Mouse (Mus musculus) kidney, embryonic 15.5 days (tissue): ENCODE data around the gene Gm43638. TPM values are rescaled to one million over a fixed set of nuclear protein-coding genes. Genes with fewer than 3 reads are reported as not detected.
"Not testable (repeated sequence)": the region's sequence is repeated elsewhere in the genome, so short reads cannot be mapped to it uniquely, and the experiment has no call there.

ENCODE experiments used
- ATAC-seq: fragments of 200-750 bp; cut with Nextera tagmentation; replicated peaks from 2 replicates; pipeline ENCODE4 v1.8.0; 2017; ENCODE audit warnings: moderate TSS enrichment; ENCODE audit not compliant: low FRiP score
- H3K27ac ChIP-seq: fragments of 300-500 bp; sonication (generic); 2 replicates; pipeline ENCODE4 v1.5.1; 2015; ENCODE audit warnings: mild to moderate bottlenecking, inconsistent platforms
- H3K27me3 ChIP-seq: fragments of 300-500 bp; sonication (generic); 2 replicates; pipeline ENCODE4 v1.6.1; 2015; ENCODE audit warnings: inconsistent platforms
- H3K36me3 ChIP-seq: fragments of 300-500 bp; sonication (generic); 2 replicates; pipeline ENCODE4 v1.6.1; 2015; ENCODE audit warnings: inconsistent platforms
- H3K4me1 ChIP-seq: fragments of 300-500 bp; sonication (generic); 2 replicates; pipeline ENCODE4 v1.6.1; 2015; ENCODE audit warnings: inconsistent platforms
- H3K4me2 ChIP-seq: fragments of 300-500 bp; sonication (generic); 2 replicates; pipeline ENCODE4 v1.6.1; 2015; ENCODE audit warnings: moderate library complexity, mild to moderate bottlenecking, inconsistent platforms
- H3K4me3 ChIP-seq: fragments of 300-500 bp; sonication (generic); replicated peaks from 2 replicates; pipeline ENCODE4 v1.5.1; 2015; ENCODE audit warnings: mild to moderate bottlenecking, inconsistent platforms
- H3K9ac ChIP-seq: fragments of 300-500 bp; sonication (generic); 2 replicates; pipeline ENCODE4 v1.6.1; 2015; ENCODE audit warnings: mild to moderate bottlenecking, inconsistent platforms
- H3K9me3 ChIP-seq: fragments of 300-500 bp; sonication (generic); replicated peaks from 2 replicates; pipeline ENCODE4 v1.6.1; 2016; ENCODE audit warnings: inconsistent platforms
- WGBS: fragments of 180-500 bp; shearing (Covaris S2); methylation state at CpG from one replicate; pipeline ENCODE4 v1.1.7; 2015; ENCODE audit warnings: mixed read lengths; 5-methylcytosine and 5-hydroxymethylcytosine counted together
- polyA plus RNA-seq: library from polyadenylated mRNA; unstranded; fragments of >200 nt; fragmentation: Nextera tagmentation; extraction: Ambion mirVana; gene quantifications from 2 replicates; pipeline ENCODE4 v1.2.1, GENCODE M21; 2015

Gm43638 gene
- not detected in 2 replicates for polyA plus RNA-seq

GRCm38 (mm10) chr5:87486706-87487105 lies at the start of gene Gm43638:
Gene Gm43638 (minus strand): TSS chr5:87486806.
- H3K9ac ChIP-seq, H3K4me3 ChIP-seq, H3K4me2 ChIP-seq, H3K27me3 ChIP-seq, H3K36me3 ChIP-seq, ATAC-seq, H3K4me1 ChIP-seq, H3K9me3 ChIP-seq, H3K27ac ChIP-seq: not testable (repeated sequence)
- WGBS: 93% methylated on average over 1 of the region's 1 CpGs

- Histone ChIP-seq H3K9ac (no peak overlapping the region), H3K27me3 (no peaks in the 10 kb centered on the region), H3K36me3 (no peaks in the 10 kb centered on the region), H3K4me2 (no peak overlapping the region), H3K27ac (peak overlapping the region; percentile 75), H3K4me3 (no peak overlapping the region), H3K4me1 (no peaks in the 10 kb centered on the region), H3K9me3 (no peaks in the 10 kb centered on the region)
- peak; percentile 94 for ATAC-seq
- WGBS: 42% methylated on average over 4 of the region's 4 CpGs
These were observed 49.5 kb upstream of the Gm43638 start for GRCm38 (mm10) chr5:87535994-87536644.

- Histone ChIP-seq H3K27me3 (no peaks in the 10 kb centered on the region), H3K9me3 (no peaks in the 10 kb centered on the region), H3K4me2 (no peak overlapping the region), H3K4me3 (no peak overlapping the region), H3K36me3 (no peaks in the 10 kb centered on the region), H3K4me1 (no peaks in the 10 kb centered on the region), H3K9ac (no peak overlapping the region), H3K27ac (peak overlapping the region; percentile 54; the same call in 1 of the 2 replicates)
- 56% methylated on average over 2 of the region's 2 CpGs for WGBS
- peak; percentile 87 for ATAC-seq
These were observed 45.7 kb upstream of the Gm43638 start for GRCm38 (mm10) chr5:87532288-87532687.

GRCm38 (mm10) chr5:87523561-87523960 lies 37.0 kb upstream of the Gm43638 start:
- H3K9ac ChIP-seq, H3K4me2 ChIP-seq, ATAC-seq, H3K4me3 ChIP-seq, H3K9me3 ChIP-seq, H3K27me3 ChIP-seq, H3K36me3 ChIP-seq, H3K4me1 ChIP-seq, H3K27ac ChIP-seq: not testable (repeated sequence)
- WGBS: 93% methylated on average over 2 of the region's 2 CpGs

- WGBS: 59% methylated on average over 4 of the region's 4 CpGs
- no peak overlapping the region for H3K27ac ChIP-seq
- no peak for ATAC-seq
These were observed 19.3 kb upstream of the Gm43638 start for GRCm38 (mm10) chr5:87505776-87506458.

GRCm38 (mm10) chr5:87502687-87503086 lies 16.1 kb upstream of the Gm43638 start:
- H3K4me3 ChIP-seq: no peak overlapping the region

More at GRCm38 (mm10) chr5:87505776-87506458, 19.3 kb upstream of the Gm43638 start:
- no peak overlapping the region for H3K4me2 ChIP-seq
- no peak overlapping the region for H3K9ac ChIP-seq
- no peaks in the 10 kb centered on the region for H3K36me3 ChIP-seq
- H3K4me3 ChIP-seq: no peak overlapping the region
- H3K4me1 ChIP-seq: no peaks in the 10 kb centered on the region
- no peaks in the 10 kb centered on the region for H3K9me3 ChIP-seq
- H3K27me3 ChIP-seq: no peaks in the 10 kb centered on the region

GRCm38 (mm10) chr5:87499341-87499740 lies 12.7 kb upstream of the Gm43638 start:
- Histone ChIP-seq H3K27ac (no peak overlapping the region), H3K27me3 (no peaks in the 10 kb centered on the region), H3K36me3 (no peaks in the 10 kb centered on the region), H3K4me2 (no peak overlapping the region), H3K4me3 (no peak overlapping the region), H3K9me3 (no peaks in the 10 kb centered on the region), H3K9ac (no peak overlapping the region), H3K4me1 (no peaks in the 10 kb centered on the region)
- ATAC-seq: no peak

More at GRCm38 (mm10) chr5:87502687-87503086, 16.1 kb upstream of the Gm43638 start:
- Histone ChIP-seq H3K36me3 (no peaks in the 10 kb centered on the region), H3K9ac (no peak overlapping the region), H3K27ac (no peak overlapping the region), H3K4me1 (no peaks in the 10 kb centered on the region), H3K27me3 (no peaks in the 10 kb centered on the region), H3K4me2 (no peak overlapping the region), H3K9me3 (no peaks in the 10 kb centered on the region)
- 65% methylated on average over 1 of the region's 1 CpGs for WGBS
- ATAC-seq: no peak

- H3K9ac ChIP-seq: no peak overlapping the region
- H3K36me3 ChIP-seq: no peaks in the 10 kb centered on the region
- no peaks in the 10 kb centered on the region for H3K27me3 ChIP-seq
- H3K27ac ChIP-seq: no peak overlapping the region
- H3K4me1 ChIP-seq: no peaks in the 10 kb centered on the region
- no peaks in the 10 kb centered on the region for H3K9me3 ChIP-seq
- ATAC-seq: no peak
- H3K4me3 ChIP-seq: no peak overlapping the region
- no peak overlapping the region for H3K4me2 ChIP-seq
These were observed 12.3 kb upstream of the Gm43638 start for GRCm38 (mm10) chr5:87498936-87499335.

GRCm38 (mm10) chr5:87490771-87491170 lies 4.2 kb upstream of the Gm43638 start, which contains the start of gene Ugt2a1:
Gene Ugt2a1 (minus strand): TSS chr5:87490871.
- Histone ChIP-seq H3K9me3 (no peaks in the 10 kb centered on the region), H3K4me3 (no peak within 1 kb of the TSS), H3K36me3 (no peaks in the 10 kb centered on the region), H3K27me3 (no peaks in the 10 kb centered on the region), H3K9ac (no peak within 1 kb of the TSS), H3K27ac (no peak within 1 kb of the TSS), H3K4me2 (no peak within 1 kb of the TSS), H3K4me1 (no peaks in the 10 kb centered on the region)
- WGBS: 87% methylated on average over 1 of the region's 1 CpGs
- no peak for ATAC-seq

GRCm38 (mm10) chr5:87482160-87482559 lies 4.4 kb downstream of the Gm43638 start, which contains the start of gene Ugt2a2:
Gene Ugt2a2 (minus strand): TSS chr5:87482260.
- Histone ChIP-seq H3K36me3 (no peaks in the 10 kb centered on the region), H3K27ac (no peak within 1 kb of the TSS), H3K27me3 (no peaks in the 10 kb centered on the region), H3K9ac (no peak within 1 kb of the TSS), H3K4me1 (no peaks in the 10 kb centered on the region), H3K4me2 (no peak within 1 kb of the TSS), H3K4me3 (no peak within 1 kb of the TSS), H3K9me3 (no peaks in the 10 kb centered on the region)
- 73% methylated on average over 5 of the region's 5 CpGs for WGBS
- ATAC-seq: no peak

- Histone ChIP-seq H3K27me3 (no peaks in the 10 kb centered on the region), H3K9ac (no peak overlapping the region), H3K4me1 (no peaks in the 10 kb centered on the region), H3K4me3 (no peak overlapping the region), H3K36me3 (no peaks in the 10 kb centered on the region), H3K9me3 (no peaks in the 10 kb centered on the region), H3K4me2 (no peak overlapping the region), H3K27ac (no peak overlapping the region)
- whole genome bisulfite sequencing: 37% methylated on average over 1 of the region's 1 CpGs
- no peak for ATAC-seq
These were observed 27.8 kb downstream of the Gm43638 start for GRCm38 (mm10) chr5:87458810-87459209.

GRCm38 (mm10) chr5:87457701-87458100 lies 28.9 kb downstream of the Gm43638 start:
- Histone ChIP-seq H3K27me3 (no peaks in the 10 kb centered on the region), H3K4me3 (no peak overlapping the region), H3K27ac (no peak overlapping the region), H3K9ac (no peak overlapping the region), H3K36me3 (no peaks in the 10 kb centered on the region), H3K9me3 (no peaks in the 10 kb centered on the region), H3K4me2 (no peak overlapping the region), H3K4me1 (no peaks in the 10 kb centered on the region)
- ATAC-seq: no peak
